Mouse (Mus musculus): ENCODE data around the gene Commd1. TPM values are rescaled to one million over a fixed set of nuclear protein-coding genes. Genes with fewer than 3 reads are reported as not detected.

Commd1 gene
- polyA plus RNA-seq, 1 experiment: 104 TPM

DNA sequence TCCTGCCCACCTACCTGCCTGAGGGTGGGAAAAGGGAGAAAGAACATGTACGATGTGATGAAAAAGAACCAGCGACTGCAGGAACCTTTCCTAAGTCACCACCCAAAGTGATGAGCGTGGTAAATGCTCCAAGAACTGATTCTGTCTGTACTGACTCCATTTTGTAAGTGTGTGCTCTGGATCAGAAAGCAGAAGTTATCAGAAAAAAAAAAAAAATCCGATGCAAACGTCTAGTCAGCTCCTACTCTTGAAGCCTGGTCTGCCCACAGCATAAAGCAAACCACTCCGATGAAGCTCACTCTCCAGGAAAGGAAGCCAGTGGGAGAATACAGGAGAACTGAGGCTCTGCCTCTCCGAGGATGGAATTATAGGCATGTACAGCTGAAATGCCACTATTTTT is 29.5 kb downstream of the Commd1 start:
- no peaks in the 10 kb centered on the region for H3K9me3 ChIP-seq (replicated peaks; ENCODE audit: control insufficient read depth, insufficient read depth, low read length, poor library complexity, severe bottlenecking)
- peaks cover 2% of the 10 kb centered on the region for H3K4me1 ChIP-seq (ENCODE audit: control insufficient read depth, insufficient read depth, low read length)
- peaks cover 4% of the 10 kb centered on the region for H3K36me3 ChIP-seq (ENCODE audit: control insufficient read depth, insufficient read depth, low read length, poor library complexity, severe bottlenecking)
- H3K27ac ChIP-seq (ENCODE audit: insufficient read depth, low read length): no peak overlapping the region
- TF ChIP-seq POLR2A (IDR thresholded peaks at IDR 0.05; ENCODE audit: insufficient read depth, low read length): no peak
- no peak for TF ChIP-seq EP300 (IDR thresholded peaks at IDR 0.05; ENCODE audit: insufficient read depth, low read depth, low read length)
- no peak for TF ChIP-seq CTCF (IDR thresholded peaks at IDR 0.05; ENCODE audit: low read depth, low read length)
- no peak overlapping the region for H3K9ac ChIP-seq (ENCODE audit: low read depth, poor library complexity, severe bottlenecking)
- H3K27me3 ChIP-seq (ENCODE audit: control insufficient read depth, insufficient read depth, low read length, poor library complexity, severe bottlenecking): no peaks in the 10 kb centered on the region
- H3K4me3 ChIP-seq (ENCODE audit: low read depth, low read length): no peak overlapping the region

DNA sequence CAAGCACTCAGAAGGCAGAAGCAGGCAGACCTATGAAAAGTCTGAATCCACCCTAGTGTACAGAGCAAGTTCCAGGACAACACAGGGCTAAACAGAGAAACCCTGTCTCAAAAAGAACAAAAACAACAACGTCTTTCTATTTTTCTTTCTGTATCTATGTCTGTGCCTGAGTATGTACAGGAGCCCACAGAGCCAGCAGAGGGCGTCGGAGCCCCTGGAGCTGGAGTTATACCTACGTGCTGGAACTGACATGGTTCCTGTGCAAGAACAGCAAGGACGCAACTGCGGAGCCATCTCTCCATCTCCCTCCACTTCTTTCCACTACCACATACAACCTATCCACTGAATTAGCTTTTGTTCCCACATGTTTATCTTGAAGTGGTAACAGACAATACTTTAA is 32.1 kb downstream of the Commd1 start:
- no peaks in the 10 kb centered on the region for H3K36me3 ChIP-seq (ENCODE audit: control insufficient read depth, insufficient read depth, low read length, poor library complexity, severe bottlenecking)
- H3K9me3 ChIP-seq (replicated peaks; ENCODE audit: control insufficient read depth, insufficient read depth, low read length, poor library complexity, severe bottlenecking): no peaks in the 10 kb centered on the region
- peak overlapping the region; percentile 49; the same call in 1 of the 2 replicates for H3K27ac ChIP-seq (ENCODE audit: insufficient read depth, low read length)
- no peaks in the 10 kb centered on the region for H3K27me3 ChIP-seq (ENCODE audit: control insufficient read depth, insufficient read depth, low read length, poor library complexity, severe bottlenecking)
- TF ChIP-seq EP300 (IDR thresholded peaks at IDR 0.05; ENCODE audit: insufficient read depth, low read depth, low read length): no peak
- TF ChIP-seq CTCF (IDR thresholded peaks at IDR 0.05; ENCODE audit: low read depth, low read length): peak; percentile 55
- H3K4me3 ChIP-seq (ENCODE audit: low read depth, low read length): no peak overlapping the region
- H3K4me1 ChIP-seq (ENCODE audit: control insufficient read depth, insufficient read depth, low read length): peaks cover 5% of the 10 kb centered on the region
- no peak overlapping the region for H3K9ac ChIP-seq (ENCODE audit: low read depth, poor library complexity, severe bottlenecking)

DNA sequence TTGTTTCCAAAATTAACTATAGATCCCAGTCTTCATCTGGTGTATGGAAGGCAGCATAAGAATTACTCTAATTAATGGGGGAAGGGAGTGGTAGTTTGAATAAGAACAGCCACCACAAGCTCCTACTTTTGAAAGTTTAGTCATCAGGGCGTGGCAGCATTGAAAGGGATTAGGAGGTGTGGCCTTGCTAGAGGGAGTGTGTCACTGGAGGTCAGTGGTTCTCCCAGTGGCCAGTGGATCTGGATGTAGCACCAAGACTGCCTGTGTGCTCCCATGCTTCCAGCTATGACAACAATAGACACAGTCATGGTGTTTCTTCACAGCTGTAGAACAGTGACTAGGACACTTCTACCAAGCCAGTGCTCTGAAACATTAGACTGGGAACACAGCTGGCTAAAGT is 33.1 kb downstream of the Commd1 start:
- no peaks in the 10 kb centered on the region for H3K9me3 ChIP-seq (replicated peaks; ENCODE audit: control insufficient read depth, insufficient read depth, low read length, poor library complexity, severe bottlenecking)
- no peaks in the 10 kb centered on the region for H3K27me3 ChIP-seq (ENCODE audit: control insufficient read depth, insufficient read depth, low read length, poor library complexity, severe bottlenecking)
- TF ChIP-seq CTCF (IDR thresholded peaks at IDR 0.05; ENCODE audit: low read depth, low read length) (no peak), EP300 (IDR thresholded peaks at IDR 0.05; ENCODE audit: insufficient read depth, low read depth, low read length) (peak; percentile 91), POLR2A (IDR thresholded peaks at IDR 0.05; ENCODE audit: insufficient read depth, low read length) (no peak)
- H3K27ac ChIP-seq (ENCODE audit: insufficient read depth, low read length): peak overlapping the region; percentile 93
- no peaks in the 10 kb centered on the region for H3K36me3 ChIP-seq (ENCODE audit: control insufficient read depth, insufficient read depth, low read length, poor library complexity, severe bottlenecking)
- H3K4me3 ChIP-seq (ENCODE audit: low read depth, low read length): no peak overlapping the region
- H3K9ac ChIP-seq (ENCODE audit: low read depth, poor library complexity, severe bottlenecking): no peak overlapping the region
- H3K4me1 ChIP-seq (ENCODE audit: control insufficient read depth, insufficient read depth, low read length): peaks cover 5% of the 10 kb centered on the region

DNA sequence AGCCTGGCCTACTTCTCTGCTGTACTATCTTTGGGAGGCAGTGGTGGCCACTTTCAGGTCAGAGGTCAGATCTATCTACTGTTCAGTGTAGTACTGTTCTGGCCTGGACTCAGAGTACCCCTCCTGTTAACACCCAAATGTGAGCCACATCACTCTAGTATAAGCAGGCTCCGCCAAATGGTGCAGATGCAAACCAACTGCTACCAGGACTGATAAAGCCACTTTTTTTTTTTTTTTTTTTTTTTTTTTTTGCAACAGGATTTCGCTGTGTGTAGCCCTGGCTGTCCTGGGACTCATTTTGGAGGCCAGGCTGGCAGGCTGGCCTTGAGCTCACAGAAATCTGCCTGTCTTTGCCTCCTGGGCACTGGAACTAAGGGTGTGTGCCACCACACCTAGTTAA is 43.2 kb downstream of the Commd1 start:
- Histone ChIP-seq H3K27ac (ENCODE audit: insufficient read depth, low read length) (no peak overlapping the region), H3K4me1 (ENCODE audit: control insufficient read depth, insufficient read depth, low read length) (peaks cover 7% of the 10 kb centered on the region), H3K4me3 (ENCODE audit: low read depth, low read length) (no peak overlapping the region), H3K9me3 (replicated peaks; ENCODE audit: control insufficient read depth, insufficient read depth, low read length, poor library complexity, severe bottlenecking) (no peaks in the 10 kb centered on the region), H3K9ac (ENCODE audit: low read depth, poor library complexity, severe bottlenecking) (no peak overlapping the region), H3K36me3 (ENCODE audit: control insufficient read depth, insufficient read depth, low read length, poor library complexity, severe bottlenecking) (no peaks in the 10 kb centered on the region), H3K27me3 (ENCODE audit: control insufficient read depth, insufficient read depth, low read length, poor library complexity, severe bottlenecking) (no peaks in the 10 kb centered on the region)
- TF ChIP-seq CTCF (IDR thresholded peaks at IDR 0.05; ENCODE audit: low read depth, low read length) (no peak), POLR2A (IDR thresholded peaks at IDR 0.05; ENCODE audit: insufficient read depth, low read length) (no peak), EP300 (IDR thresholded peaks at IDR 0.05; ENCODE audit: insufficient read depth, low read depth, low read length) (no peak)

DNA sequence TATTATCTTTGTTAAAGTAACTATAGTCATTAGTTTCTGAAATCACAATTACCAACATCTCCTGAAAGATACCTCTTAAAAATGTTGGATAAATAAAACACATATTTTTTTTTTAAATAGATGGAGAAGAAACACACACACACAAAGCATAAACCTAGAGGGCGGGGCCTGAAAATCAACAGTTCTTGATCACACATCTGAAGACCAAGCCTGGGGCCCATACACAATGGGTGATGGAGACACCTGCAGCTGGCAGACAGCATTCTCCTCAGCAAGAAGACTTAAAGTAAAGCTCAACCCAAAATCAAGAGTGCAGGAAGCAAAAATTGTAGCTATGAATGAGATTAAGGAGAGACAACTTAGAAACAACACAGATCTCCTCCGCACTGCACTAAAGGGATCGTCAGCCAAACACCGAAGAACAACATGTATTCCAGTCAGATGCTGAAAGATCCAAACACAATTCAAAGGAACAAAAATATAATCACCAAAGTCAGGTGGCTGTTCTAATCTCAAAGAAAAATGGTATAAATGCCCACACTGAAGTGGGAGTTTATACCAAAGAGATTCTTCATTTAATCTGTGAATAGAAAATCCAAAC is 44.4 kb downstream of the Commd1 start:
- H3K36me3 ChIP-seq (ENCODE audit: control insufficient read depth, insufficient read depth, low read length, poor library complexity, severe bottlenecking): no peaks in the 10 kb centered on the region
- no peaks in the 10 kb centered on the region for H3K9me3 ChIP-seq (replicated peaks; ENCODE audit: control insufficient read depth, insufficient read depth, low read length, poor library complexity, severe bottlenecking)
- H3K9ac ChIP-seq (ENCODE audit: low read depth, poor library complexity, severe bottlenecking): no peak overlapping the region
- peaks cover 7% of the 10 kb centered on the region for H3K4me1 ChIP-seq (ENCODE audit: control insufficient read depth, insufficient read depth, low read length)
- no peaks in the 10 kb centered on the region for H3K27me3 ChIP-seq (ENCODE audit: control insufficient read depth, insufficient read depth, low read length, poor library complexity, severe bottlenecking)
- no peak for TF ChIP-seq CTCF (IDR thresholded peaks at IDR 0.05; ENCODE audit: low read depth, low read length)
- TF ChIP-seq EP300 (IDR thresholded peaks at IDR 0.05; ENCODE audit: insufficient read depth, low read depth, low read length): no peak
- TF ChIP-seq POLR2A (IDR thresholded peaks at IDR 0.05; ENCODE audit: insufficient read depth, low read length): no peak
- H3K4me3 ChIP-seq (ENCODE audit: low read depth, low read length): no peak overlapping the region
- H3K27ac ChIP-seq (ENCODE audit: insufficient read depth, low read length): no peak overlapping the region

DNA sequence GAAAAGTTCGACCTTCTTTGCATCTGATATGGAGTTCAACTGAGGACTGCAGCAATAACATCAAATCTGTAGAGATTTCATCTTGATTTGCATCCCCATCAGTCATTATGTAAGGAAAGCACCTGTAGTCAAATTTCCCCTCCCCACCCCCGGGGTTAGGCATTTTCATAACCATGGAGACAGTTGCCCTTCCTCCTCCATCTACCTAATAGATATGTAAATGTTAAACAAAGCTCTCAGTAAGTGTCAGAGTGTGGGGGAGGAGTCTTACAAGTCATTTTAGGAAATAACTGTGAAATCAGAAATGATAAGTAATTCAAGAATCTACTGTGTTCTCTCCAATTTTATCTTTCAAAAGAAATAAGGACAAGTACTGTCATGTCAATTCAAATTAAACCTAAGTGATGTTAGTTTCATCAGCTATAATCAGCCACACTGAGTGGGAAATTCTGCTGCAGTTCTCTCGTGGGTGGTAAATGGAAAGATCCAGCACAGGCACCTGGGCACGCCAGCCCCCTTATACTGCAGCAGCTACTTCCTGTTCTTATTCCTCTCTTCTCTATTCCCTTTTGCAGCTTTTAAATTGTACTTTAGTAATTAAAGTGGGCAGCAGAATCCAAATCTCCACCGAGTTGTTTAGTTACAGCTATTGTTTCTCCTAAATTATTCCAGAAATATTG is 45.6 kb downstream of the Commd1 start:
- no peak overlapping the region for H3K9ac ChIP-seq (ENCODE audit: low read depth, poor library complexity, severe bottlenecking)
- H3K9me3 ChIP-seq (replicated peaks; ENCODE audit: control insufficient read depth, insufficient read depth, low read length, poor library complexity, severe bottlenecking): no peaks in the 10 kb centered on the region

More for the DNA sequence above, 45.6 kb downstream of the Commd1 start:
- Histone ChIP-seq H3K27ac (ENCODE audit: insufficient read depth, low read length) (peak overlapping the region; percentile 37; the same call in 1 of the 2 replicates), H3K4me1 (ENCODE audit: control insufficient read depth, insufficient read depth, low read length) (peaks cover 7% of the 10 kb centered on the region), H3K4me3 (ENCODE audit: low read depth, low read length) (no peak overlapping the region), H3K36me3 (ENCODE audit: control insufficient read depth, insufficient read depth, low read length, poor library complexity, severe bottlenecking) (no peaks in the 10 kb centered on the region), H3K27me3 (ENCODE audit: control insufficient read depth, insufficient read depth, low read length, poor library complexity, severe bottlenecking) (no peaks in the 10 kb centered on the region)
- TF ChIP-seq POLR2A (IDR thresholded peaks at IDR 0.05; ENCODE audit: insufficient read depth, low read length) (no peak), EP300 (IDR thresholded peaks at IDR 0.05; ENCODE audit: insufficient read depth, low read depth, low read length) (no peak), CTCF (IDR thresholded peaks at IDR 0.05; ENCODE audit: low read depth, low read length) (no peak)
